Comparison of ENCODE assay signal across 27 mouse cellular contexts in genomic region chr2:60148651-60149050, GRCm38 (mm10).
"Had no signal": no experiment of that assay in that cellular context is flagged by ENCODE, and none has a peak within 500 bp of the region (broad histone marks: within the 10 kb centered on the region; RNA-seq: fewer than 3 reads in every experiment).

No protein-coding gene starts in this region.

- H3K4me3 ChIP-seq: gastrocnemius, adult 2 months; heart, adult 2 months; heart, embryonic 13.5 days; heart, embryonic 15.5 days; hindbrain, embryonic 10.5 days; hindbrain, embryonic 12.5 days; kidney, embryonic 15.5 days; limb, embryonic 13.5 days; limb, embryonic 15.5 days; liver, embryonic 12.5 days had no signal

- H3K36me3 ChIP-seq: heart, embryonic 13.5 days; heart, embryonic 15.5 days; hindbrain, embryonic 10.5 days; hindbrain, embryonic 12.5 days; kidney, embryonic 15.5 days; limb, embryonic 13.5 days; limb, embryonic 15.5 days; liver, embryonic 12.5 days had no signal

- H3K4me2 ChIP-seq: heart, embryonic 11.5 days; heart, embryonic 13.5 days; heart, embryonic 15.5 days; hindbrain, embryonic 12.5 days; hindbrain, embryonic 14.5 days; kidney, embryonic 15.5 days; limb, embryonic 13.5 days; limb, embryonic 15.5 days; liver, embryonic 12.5 days had no signal

- ATAC-seq: hindbrain, embryonic 16.5 days; intestine, embryonic 16.5 days; liver, embryonic 12.5 days had no signal

- H3K9me3 ChIP-seq: heart, embryonic 13.5 days; heart, embryonic 15.5 days; hindbrain, embryonic 10.5 days; hindbrain, embryonic 12.5 days; kidney, embryonic 15.5 days; limb, embryonic 13.5 days; limb, embryonic 15.5 days; liver, embryonic 12.5 days had no signal

- H3K4me1 ChIP-seq: kidney, embryonic 15.5 days; limb, embryonic 15.5 days had no signal

- H3K9ac ChIP-seq: heart, embryonic 13.5 days; heart, embryonic 15.5 days; hindbrain, embryonic 12.5 days; hindbrain, embryonic 14.5 days; kidney, embryonic 15.5 days; limb, embryonic 13.5 days; limb, embryonic 15.5 days; liver, embryonic 12.5 days had no signal

- H3K27me3 ChIP-seq: heart, embryonic 13.5 days; heart, embryonic 15.5 days; hindbrain, embryonic 12.5 days; kidney, embryonic 15.5 days; limb, embryonic 13.5 days; limb, embryonic 15.5 days; liver, embryonic 12.5 days had no signal

- H3K27ac ChIP-seq: gastrocnemius, adult 2 months; heart, adult 2 months; heart, embryonic 13.5 days; heart, embryonic 15.5 days; hindbrain, embryonic 10.5 days; hindbrain, embryonic 12.5 days; hindbrain, embryonic 14.5 days; kidney, embryonic 15.5 days; kidney, postnatal 0 days; limb, embryonic 13.5 days; limb, embryonic 15.5 days; liver, embryonic 12.5 days had no signal

- DNase-seq: gastrocnemius, adult 2 months; gastrocnemius, postnatal 10 days; gastrocnemius, postnatal 25 days; heart, adult 2 months; heart, postnatal 14 days; heart, postnatal 4 days; kidney, adult 11 months; kidney, adult 2 months; kidney, adult 9 months; kidney, postnatal 14 days; kidney, postnatal 36 days; layer of hippocampus, adult 9-11 months; layer of hippocampus, postnatal 36 days; left cerebral cortex, postnatal 4 days had no signal
